Mouse (Mus musculus) lung, adult 2 months (tissue): ENCODE measurements around the gene Dmap1.

ENCODE experiments used
- CTCF ChIP-seq: fragments of 200-500 bp; IDR thresholded peaks from 2 replicates; pipeline ENCODE4 v1.5.1; 2011; ENCODE audit warnings: mild to moderate bottlenecking, low read length, control low read depth; ENCODE audit not compliant: insufficient read depth
- POLR2A ChIP-seq: fragments of 200-500 bp; IDR thresholded peaks from 2 replicates; pipeline ENCODE4 v1.6.1; 2011; ENCODE audit warnings: low read depth, mild to moderate bottlenecking, control low read depth, low read length, borderline replicate concordance; ENCODE audit errors: extremely low read depth

- no peak for TF ChIP-seq POLR2A
- no peak for TF ChIP-seq CTCF
Observed at GRCm38 (mm10) chr4:117686354-117686753, 4.3 kb upstream of the Dmap1 start.
